Mouse (Mus musculus): Measurements from ENCODE around the gene Parp11.

DNA sequence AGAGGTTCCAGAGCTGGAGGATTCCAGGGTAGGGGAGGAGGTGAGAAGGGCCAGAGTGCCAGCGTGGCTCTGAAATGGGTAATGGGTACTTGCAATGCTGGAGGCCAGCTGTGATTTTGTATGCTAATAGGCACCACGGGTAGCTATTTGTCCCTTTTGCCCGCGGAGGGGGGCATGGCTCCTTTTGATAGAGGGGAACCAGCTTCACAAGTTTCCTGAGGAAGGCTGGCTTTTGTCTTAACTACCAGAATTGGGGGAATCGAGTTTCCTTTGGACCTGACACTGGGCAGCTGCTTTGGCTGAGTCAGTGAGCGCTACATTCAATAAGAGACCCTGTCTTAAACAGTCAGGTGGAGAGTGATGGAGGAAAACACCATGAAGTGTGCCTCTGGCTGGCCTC, 49.2 kb downstream of the Parp11 start:
- TF ChIP-seq CTCF (IDR thresholded peaks at IDR 0.05; ENCODE audit: control insufficient read depth, insufficient read depth, insufficient replicate concordance, low read depth, low read length) (no peak), POLR2A (IDR thresholded peaks at IDR 0.05; ENCODE audit: control insufficient read depth, low read depth, low read length) (no peak)
